Mouse (Mus musculus): ENCODE data around the gene Mfsd9. TPM values are rescaled to one million over a fixed set of nuclear protein-coding genes. Genes with fewer than 3 reads are reported as not detected.

Mfsd9 gene
- total and polyA plus RNA-seq, 3 experiments = not detected

- dilution Hi-C loops (cut with MboI; ENCODE audit: extremely low pct_ligation_motif_present, extremely low pct_unique_long_range_greater_than_20kb, low sequenced_read_pairs) = no loop called here
- no peak for DNase-seq (ENCODE audit: extremely low read depth)
- Histone ChIP-seq H3K36me3 (replicated peaks in 1 of 2; ENCODE audit: control insufficient read depth in 1 of 2, insufficient read depth in 1 of 2, low read length in 1 of 2) (no peaks in the 10 kb centered on the region), H3K9ac (ENCODE audit: insufficient read depth, low read depth) (no peak overlapping the region), H3K4me2 (ENCODE audit: insufficient read depth, low read depth, poor library complexity, severe bottlenecking) (no peak overlapping the region), H3K79me2 (replicated peaks; ENCODE audit: control insufficient read depth, extremely low read depth, insufficient read depth, poor library complexity, severe bottlenecking) (no peaks in the 10 kb centered on the region), H3K27me3 (replicated peaks) (no peaks in the 10 kb centered on the region), H3K4me1 (ENCODE audit: control insufficient read depth in 1 of 2, insufficient read depth in 2 of 2) (no peaks in the 10 kb centered on the region), H3K27ac (ENCODE audit: insufficient read depth, low read depth) (no peak overlapping the region), H3K9me3 (replicated peaks; ENCODE audit: low read length) (peaks cover 72% of the 10 kb centered on the region), H3K4me3 (replicated peaks in 1 of 3; ENCODE audit: low read depth in 2 of 3, low read length in 2 of 3, poor library complexity in 1 of 3) (no peak overlapping the region)
- in situ Hi-C loops (cut with MboI; ENCODE audit: low pct_ligation_motif_present, low pct_unique_long_range_greater_than_20kb, low sequenced_read_pairs) = no loop called here
- no peak for TF ChIP-seq SMC3 (IDR thresholded peaks at IDR 0.05; ENCODE audit: low read depth, low read length)
- TF ChIP-seq CTCF (conservative IDR thresholded peaks at IDR 0.05 in 1 of 2, IDR thresholded peaks at IDR 0.05 in 1 of 2; ENCODE audit: low read depth in 2 of 2, low read length in 2 of 2) = no peak
- no peak for TF ChIP-seq SIN3A (IDR thresholded peaks at IDR 0.05; ENCODE audit: low read length)
Measured at GRCm38 (mm10) chr1:40769331-40769894, 21.1 kb downstream of the Mfsd9 start.

GRCm38 (mm10) chr1:40768606-40769005 lies 21.9 kb downstream of the Mfsd9 start:
- Histone ChIP-seq H3K9me3 (replicated peaks; ENCODE audit: low read length) (peaks cover 71% of the 10 kb centered on the region), H3K79me2 (replicated peaks; ENCODE audit: control insufficient read depth, extremely low read depth, insufficient read depth, poor library complexity, severe bottlenecking) (no peaks in the 10 kb centered on the region), H3K4me1 (ENCODE audit: control insufficient read depth in 1 of 2, insufficient read depth in 2 of 2) (no peaks in the 10 kb centered on the region), H3K9ac (ENCODE audit: insufficient read depth, low read depth) (no peak overlapping the region), H3K4me3 (replicated peaks in 1 of 3; ENCODE audit: low read depth in 2 of 3, low read length in 2 of 3, poor library complexity in 1 of 3) (no peak overlapping the region), H3K36me3 (replicated peaks in 1 of 2; ENCODE audit: control insufficient read depth in 1 of 2, insufficient read depth in 1 of 2, low read length in 1 of 2) (no peaks in the 10 kb centered on the region), H3K4me2 (ENCODE audit: insufficient read depth, low read depth, poor library complexity, severe bottlenecking) (no peak overlapping the region), H3K27me3 (replicated peaks) (no peaks in the 10 kb centered on the region), H3K27ac (ENCODE audit: insufficient read depth, low read depth) (no peak overlapping the region)
- dilution Hi-C loops (cut with MboI; ENCODE audit: extremely low pct_ligation_motif_present, extremely low pct_unique_long_range_greater_than_20kb, low sequenced_read_pairs) = no loop called here
- in situ Hi-C loops (cut with MboI; ENCODE audit: low pct_ligation_motif_present, low pct_unique_long_range_greater_than_20kb, low sequenced_read_pairs) = no loop called here
- DNase-seq (ENCODE audit: extremely low read depth) = no peak
- no peak for TF ChIP-seq EP300 (IDR thresholded peaks at IDR 0.05; ENCODE audit: low read length)
- TF ChIP-seq CHD2 (IDR thresholded peaks at IDR 0.05; ENCODE audit: low read length) = no peak
- TF ChIP-seq UBTF (IDR thresholded peaks at IDR 0.05; ENCODE audit: low read depth, low read length) = no peak
- no peak for TF ChIP-seq MYC (IDR thresholded peaks at IDR 0.05; ENCODE audit: low read depth, low read length)
- no peak for TF ChIP-seq ETS1 (conservative IDR thresholded peaks at IDR 0.05; ENCODE audit: low read depth, low read length)
- no peak for TF ChIP-seq POLR2AphosphoS2 (IDR thresholded peaks at IDR 0.05; ENCODE audit: low read depth, low read length)
- no peak for TF ChIP-seq SIN3A (IDR thresholded peaks at IDR 0.05; ENCODE audit: low read length)
- TF ChIP-seq MEF2A (IDR thresholded peaks at IDR 0.05; ENCODE audit: borderline replicate concordance, low read depth, low read length) = no peak
- no peak for TF ChIP-seq RCOR1 (conservative IDR thresholded peaks at IDR 0.05; ENCODE audit: low read depth, low read length)
- no peak for TF ChIP-seq E2F4 (IDR thresholded peaks at IDR 0.05; ENCODE audit: insufficient replicate concordance, low read depth, low read length)
- no peak for TF ChIP-seq ZNF384 (IDR thresholded peaks at IDR 0.05; ENCODE audit: low read depth, low read length)
- TF ChIP-seq MAX (IDR thresholded peaks at IDR 0.05; ENCODE audit: low read length) = no peak
- no peak for TF ChIP-seq RAD21 (IDR thresholded peaks at IDR 0.05; ENCODE audit: low read depth, low read length)
- TF ChIP-seq USF2 (conservative IDR thresholded peaks at IDR 0.05; ENCODE audit: low read depth, low read length) = no peak
- TF ChIP-seq ZMIZ1 (IDR thresholded peaks at IDR 0.05; ENCODE audit: low read depth, low read length) = no peak
- TF ChIP-seq GABPA (IDR thresholded peaks at IDR 0.05; ENCODE audit: insufficient replicate concordance, low read depth, low read length) = no peak
- no peak for TF ChIP-seq BHLHE40 (IDR thresholded peaks at IDR 0.05; ENCODE audit: low read depth, low read length)
- TF ChIP-seq POLR2A (IDR thresholded peaks at IDR 0.05; ENCODE audit: low read depth, low read length) = no peak
- TF ChIP-seq MAFK (IDR thresholded peaks at IDR 0.05; ENCODE audit: insufficient replicate concordance, low read length) = no peak
